Mouse (Mus musculus) c-Kit-positive CD71-positive TER-119-negative erythroid progenitor cells, embryonic 14.5 days (primary cell): ENCODE results near the gene Adamts20.
"Not testable (repeated sequence)": the region's sequence is repeated elsewhere in the genome, so short reads cannot be mapped to it uniquely, and the experiment has no call there.

Source experiments
- DNase-seq: peaks from one replicate; pipeline ENCODE4 v3.0.0-alpha.2; 2013; ENCODE audit warnings: low read depth

Gene Adamts20

DNA sequence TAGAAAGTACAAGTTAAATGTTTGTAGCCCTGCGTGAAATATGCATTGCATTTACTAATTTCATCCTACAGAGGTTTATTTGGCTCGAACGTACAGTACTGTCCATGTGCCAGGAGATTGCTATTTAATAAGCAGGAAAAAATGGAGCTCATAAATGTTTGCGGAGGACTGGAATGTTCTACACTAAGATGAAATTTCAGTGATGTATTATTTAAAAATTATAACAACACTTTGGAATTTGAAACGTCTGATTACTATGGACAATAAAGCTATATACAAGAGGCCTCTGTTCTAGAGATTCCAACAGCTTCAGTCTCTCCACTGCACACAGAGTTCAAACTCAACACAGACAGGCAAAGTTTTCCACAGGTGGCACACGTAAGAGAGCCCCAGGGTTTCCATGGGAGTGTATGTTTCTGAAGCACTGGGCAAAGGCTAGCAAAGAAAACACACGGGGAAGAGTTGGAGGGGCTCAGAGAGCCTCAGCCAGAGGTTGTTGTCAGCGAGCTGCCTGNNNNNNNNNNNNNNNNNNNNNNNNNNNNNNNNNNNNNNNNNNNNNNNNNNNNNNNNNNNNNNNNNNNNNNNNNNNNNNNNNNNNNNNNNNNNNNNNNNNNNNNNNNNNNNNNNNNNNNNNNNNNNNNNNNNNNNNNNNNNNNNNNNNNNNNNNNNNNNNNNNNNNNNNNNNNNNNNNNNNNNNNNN lies 20.6 kb downstream of the Adamts20 start:
- DNase-seq: no peak

DNA sequence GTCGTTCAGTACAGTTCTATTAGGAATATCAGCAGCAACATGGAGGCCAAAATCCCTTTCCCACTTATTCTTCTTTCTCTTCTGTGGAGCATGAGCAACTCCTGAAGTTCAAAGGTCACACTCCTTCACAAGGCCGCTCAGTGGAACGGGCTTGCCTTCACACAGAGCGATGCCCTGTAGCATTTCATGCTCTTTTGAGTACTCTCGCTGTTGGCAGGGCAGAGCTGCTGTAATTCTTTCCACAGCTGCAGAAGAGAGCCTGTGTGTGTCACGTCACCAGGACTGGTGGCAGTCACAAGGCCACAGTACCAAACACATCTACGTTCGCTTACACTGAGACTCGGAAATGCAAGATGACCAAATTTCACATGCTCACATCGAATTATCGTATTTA lies 21.2 kb downstream of the Adamts20 start:
- DNase-seq: no peak

DNA sequence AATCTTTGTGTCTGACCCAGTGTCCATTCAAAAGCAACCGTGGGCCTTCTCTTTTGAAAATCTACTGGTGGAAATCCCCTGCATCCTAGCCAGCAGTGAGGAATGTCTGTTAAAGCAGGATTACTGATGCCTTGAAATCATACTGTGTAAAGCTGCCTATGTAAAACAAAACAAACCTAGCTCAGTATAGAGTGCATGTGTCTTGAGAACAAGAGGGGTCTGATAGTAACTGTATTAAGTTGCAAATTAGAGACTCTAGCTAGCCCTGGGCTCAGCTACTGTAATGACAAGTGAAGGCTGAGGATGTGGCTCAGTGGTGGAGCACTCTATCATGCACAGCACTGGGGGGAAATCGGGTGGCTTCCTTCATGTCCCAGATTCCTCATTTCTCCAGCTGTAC lies 22.2 kb downstream of the Adamts20 start:
- no peak for DNase-seq

DNA sequence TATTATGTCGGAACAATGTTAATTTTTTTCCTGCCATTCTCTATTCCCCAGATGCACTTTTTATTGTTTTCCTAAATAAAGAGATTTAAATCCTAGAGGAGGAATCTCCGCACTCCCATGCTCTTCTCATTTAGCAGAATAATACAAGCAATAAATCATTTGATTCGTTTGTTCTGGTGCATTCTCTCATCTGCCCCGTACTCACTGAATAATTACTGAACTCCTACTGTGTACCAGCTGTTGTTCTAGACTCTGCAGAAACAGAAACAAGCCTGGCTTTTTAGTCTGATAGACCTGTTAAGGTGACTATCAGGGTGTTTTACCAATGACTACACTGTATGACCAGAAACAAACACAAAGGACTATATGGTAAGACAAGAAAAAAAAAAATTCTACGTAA lies 29.7 kb downstream of the Adamts20 start:
- no peak for DNase-seq

DNA sequence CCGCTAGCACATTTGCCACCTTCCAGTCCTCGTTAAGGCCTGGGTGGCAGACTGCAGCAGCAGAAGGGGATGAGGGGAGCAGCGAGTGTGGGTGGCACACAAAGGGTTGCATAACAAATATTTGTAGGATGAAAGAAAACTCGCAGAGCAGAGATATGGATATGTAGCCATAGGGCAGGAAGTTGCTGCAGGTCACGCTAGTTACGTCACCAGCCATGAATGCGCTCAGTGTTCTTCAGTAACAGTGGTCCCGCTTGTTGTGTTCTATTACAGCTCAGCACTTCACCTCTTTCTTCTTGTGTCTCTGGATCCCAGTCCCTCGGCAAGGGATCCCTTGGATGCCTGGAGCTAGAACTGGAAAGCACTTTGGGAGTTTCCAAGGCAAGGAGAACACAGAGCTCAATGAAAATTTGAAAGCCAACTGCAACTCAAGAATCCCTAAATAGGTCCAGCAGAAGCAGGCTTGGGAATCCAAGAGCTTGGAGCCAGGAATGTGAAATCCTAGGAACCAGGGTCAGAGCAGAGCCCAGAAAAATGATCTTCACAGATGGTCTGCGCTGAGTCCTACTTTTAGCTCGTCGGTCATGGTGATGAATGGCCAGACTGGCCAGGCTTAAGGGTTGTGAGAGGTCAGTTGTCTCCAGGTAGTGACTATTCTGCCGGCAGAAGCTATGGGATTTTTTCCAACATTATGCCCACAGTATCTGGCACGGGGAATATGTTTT lies 34.4 kb downstream of the Adamts20 start:
- DNase-seq: no peak

DNA sequence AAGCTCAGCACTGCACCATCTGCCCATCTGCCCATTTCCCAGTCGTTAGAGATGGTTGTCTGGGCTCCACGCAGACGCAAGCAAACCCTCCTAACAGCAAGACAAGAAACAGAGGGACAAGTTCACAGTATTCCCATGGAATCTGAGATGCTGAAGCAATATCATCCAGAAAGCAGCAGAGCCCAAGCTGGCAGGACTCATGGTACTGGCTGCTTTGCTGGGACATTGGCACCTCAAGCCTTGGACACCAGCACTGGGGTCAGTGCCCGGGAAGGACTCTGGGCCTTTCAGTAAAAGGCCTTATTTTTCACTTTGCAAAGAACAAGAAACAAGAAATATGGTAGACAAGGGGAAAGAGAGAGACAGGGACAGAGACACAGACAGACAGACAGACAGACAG lies 36.5 kb downstream of the Adamts20 start:
- no peak for DNase-seq

DNA sequence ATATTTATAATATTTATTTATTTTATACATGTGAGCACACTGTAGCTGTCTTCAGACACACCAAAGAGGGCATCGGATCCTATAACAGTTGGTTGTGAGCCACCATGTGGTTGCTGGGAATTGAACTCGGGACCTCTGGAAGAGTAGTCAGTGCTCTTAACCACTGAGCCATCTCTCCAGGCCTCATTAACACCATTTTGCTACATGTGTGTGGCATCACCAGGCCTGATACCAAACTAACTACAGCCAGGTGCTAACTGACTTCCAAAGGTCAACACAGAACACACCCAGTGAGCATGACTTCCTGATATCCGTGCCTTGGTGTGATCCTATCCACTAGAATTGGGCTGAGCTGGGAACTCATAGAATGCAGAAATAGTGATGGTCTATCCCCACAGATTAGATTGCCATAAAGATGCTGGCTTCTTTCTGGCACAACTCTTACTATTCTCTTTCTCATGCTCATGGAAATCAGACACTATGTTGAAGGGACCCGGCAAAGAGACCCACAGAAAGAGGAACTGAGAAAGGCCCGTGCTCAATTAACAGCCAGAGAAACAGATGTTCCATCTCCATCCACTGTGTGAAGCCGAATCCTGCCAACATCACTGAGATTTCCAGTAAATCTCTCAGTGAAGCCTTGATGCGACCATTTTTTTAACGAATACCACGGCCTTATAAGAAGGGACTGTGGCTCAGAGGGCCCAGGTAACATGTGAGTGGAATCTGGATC lies 37.6 kb downstream of the Adamts20 start:
- DNase-seq: no peak

DNA sequence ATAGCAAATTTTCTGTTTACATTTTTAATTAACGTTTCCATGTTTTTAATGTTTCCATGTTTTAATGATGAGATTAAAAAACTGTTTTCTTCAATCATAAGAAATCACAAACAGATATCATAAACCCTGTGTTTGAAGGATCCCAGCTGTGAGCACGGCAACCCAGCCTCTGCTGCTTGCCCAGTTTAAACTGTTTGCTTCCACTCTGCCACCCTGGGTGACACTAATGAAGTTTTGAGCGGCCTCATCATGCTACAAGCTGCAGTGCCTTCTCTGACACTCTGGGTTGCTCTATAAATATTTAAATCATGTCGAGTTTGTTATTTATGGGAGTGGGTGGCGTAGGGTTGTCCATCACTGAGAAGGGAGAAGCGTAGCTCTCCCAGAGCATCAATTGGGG lies 44.7 kb downstream of the Adamts20 start:
- no peak for DNase-seq

DNA sequence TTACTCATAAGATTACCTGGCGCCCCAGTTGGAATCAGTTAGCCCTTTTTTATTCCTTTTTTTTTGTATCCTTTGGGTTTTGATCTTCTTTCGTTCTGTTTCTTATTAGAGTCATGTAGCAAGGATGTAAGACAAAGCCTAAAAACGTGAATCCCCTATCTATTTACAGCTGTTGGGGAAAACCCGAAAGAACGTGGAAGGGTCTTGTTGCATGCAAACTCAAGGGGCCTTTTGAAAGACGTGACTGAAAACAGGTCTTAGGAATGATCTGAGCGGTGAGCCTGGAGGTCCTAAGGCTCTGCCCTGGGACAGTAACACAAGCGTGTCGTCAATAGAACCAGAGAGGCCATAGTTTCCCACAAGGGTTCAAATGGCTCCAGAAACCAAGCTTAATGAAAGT lies 46.1 kb downstream of the Adamts20 start:
- no peak for DNase-seq

DNA sequence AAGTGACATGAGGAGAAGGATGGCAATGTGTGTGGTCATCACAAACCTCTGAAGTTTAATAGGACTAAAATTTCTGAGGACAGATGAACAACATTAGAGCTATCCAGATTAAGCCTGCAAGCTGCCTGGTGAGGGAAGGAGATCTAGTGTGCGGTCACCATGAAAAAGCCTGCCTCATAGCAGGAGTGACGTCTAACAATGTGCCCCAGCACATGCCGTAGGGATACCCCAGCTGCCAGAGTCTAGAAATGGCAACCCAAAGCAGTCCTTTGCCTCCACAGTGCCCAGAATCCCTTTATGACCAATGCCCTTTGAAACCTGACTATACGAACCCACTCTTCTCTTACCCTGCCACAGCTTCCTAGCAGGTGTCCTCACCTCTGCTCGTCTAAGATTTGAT lies 46.8 kb downstream of the Adamts20 start:
- DNase-seq: no peak

DNA sequence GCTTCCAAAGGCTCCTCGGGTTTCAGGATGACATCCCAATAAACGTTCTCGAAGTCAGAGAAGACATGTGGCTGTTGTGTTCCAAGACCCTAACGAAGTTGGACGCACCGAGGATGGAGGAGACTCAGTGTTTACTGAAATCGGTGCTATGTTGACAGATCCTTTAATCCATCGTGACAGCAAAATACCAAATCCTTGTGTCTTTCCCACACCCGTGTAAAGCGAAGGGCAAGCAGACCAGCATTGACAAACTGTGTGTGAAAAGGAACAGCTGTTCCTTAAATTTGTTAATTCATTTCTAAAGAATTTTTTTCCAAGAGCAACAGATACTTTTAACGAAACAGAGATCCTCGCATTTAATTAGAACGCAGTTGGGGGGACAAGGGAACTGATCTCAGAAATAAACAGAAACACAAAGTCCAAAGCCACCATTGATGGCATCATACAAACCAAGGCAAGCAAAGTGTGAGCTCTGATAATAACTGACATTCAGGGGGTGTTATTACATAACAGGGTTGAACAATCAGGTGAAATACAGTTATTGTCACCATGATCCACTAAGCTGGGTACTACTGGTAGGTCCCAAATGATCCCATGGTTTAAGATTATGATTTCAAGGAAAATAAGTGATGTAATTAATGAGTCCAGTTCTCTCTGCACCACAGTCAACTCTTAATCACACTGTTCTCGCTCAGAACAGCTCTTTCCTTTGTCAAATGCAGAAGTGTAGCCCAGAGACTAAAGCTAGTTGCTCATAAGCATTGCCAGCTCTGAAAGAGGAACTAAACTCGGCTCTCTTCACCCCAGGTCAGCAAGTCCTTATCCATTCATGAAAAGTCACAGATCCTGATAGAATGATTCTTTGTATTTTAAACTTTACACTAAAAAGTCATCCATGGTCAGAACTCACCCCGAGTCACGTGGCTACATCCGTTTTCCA lies 47.7 kb downstream of the Adamts20 start:
- DNase-seq: no peak

DNA sequence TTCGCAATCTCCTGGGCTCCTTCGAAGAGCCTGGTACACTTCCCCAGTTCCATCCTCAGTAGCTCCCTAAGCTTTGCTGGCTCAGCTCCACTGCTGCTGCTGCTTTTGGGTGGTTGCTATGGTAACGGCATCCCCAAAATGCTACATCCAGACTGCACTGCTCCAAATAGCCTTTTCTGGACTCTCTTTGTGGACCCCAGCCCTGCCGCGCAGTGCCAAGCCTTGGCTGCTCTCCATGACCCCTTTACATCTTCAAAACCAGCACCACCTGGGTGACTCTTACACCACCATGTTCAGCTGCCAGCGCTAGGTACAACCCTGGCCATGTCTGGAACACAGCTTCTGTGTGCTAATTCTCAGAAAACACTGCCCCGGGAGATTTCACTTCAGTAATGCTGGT lies 55.4 kb downstream of the Adamts20 start:
- DNase-seq: no peak

DNA sequence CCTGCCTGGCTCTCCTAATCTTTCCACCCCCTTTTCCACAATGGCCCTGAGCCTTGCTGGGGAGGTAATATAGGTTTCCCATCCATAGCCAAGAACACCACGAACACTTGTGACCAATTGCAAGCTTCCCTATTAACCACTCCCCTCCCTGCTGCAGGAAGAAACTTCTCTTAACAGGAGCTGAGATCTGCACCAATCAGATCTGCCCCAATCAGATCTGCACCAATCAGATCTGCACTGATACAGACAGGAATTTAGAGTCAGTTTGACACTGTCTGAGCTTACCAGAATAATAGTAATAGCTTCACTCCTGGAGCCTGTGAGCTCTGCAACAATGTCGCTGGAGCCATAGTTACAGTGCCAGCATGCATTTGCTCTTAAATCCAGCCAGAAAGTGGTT lies 58.9 kb downstream of the Adamts20 start:
- no peak for DNase-seq

DNA sequence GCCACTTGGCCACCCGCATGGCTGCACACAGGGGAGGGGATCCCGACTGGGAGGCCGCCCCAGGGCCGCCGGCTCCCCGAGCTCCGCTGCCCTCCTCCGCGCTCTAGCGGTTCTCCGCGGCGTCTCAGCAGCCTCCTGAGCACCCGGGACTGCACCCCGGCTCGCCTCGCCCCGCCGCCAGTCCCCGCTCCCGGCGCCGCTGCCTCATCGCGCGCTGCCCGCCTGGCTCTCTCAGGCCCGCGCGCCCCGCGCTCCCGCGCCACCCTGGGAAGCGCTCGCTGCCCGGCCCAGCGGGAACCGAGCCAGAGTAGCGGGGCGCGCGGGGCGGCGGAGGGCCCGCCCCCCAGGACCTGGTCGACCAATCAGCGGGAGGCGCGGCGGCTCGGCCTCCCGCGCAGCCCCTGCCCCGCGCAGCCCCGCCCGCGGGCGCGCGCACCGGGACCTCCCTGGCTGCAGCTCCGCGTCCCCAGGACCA lies 61.1 kb downstream of the Adamts20 start:
- DNase-seq: peak; percentile 14

DNA sequence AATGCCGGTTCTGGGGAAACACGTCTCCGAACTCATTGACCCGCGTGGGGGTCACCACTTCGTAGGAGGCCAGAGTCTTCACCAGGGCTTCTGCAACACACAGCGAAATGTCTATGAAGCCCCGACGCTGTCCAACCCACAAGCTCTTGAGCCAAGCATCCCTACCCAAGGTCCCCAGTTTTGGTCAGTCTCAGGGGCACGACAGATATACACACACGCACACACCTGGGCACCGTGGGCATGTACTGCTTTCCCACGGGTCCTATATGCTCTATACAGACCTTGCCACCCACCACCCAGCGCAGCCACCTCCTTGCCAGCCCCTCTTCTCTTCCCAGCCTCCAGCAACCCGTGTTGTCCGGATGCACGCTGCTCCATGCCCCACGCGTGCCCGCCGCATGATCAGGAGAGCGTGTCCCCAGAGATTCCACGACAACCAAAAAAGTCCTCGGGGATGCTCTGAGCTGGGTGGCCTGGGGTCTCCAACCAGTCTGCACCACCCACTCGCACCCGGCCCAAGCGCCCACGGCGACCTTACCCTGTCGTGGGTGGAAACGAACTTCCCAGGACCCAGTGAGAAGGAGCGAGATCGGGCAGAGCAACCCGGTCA lies 61.7 kb downstream of the Adamts20 start:
- no peak for DNase-seq

DNA sequence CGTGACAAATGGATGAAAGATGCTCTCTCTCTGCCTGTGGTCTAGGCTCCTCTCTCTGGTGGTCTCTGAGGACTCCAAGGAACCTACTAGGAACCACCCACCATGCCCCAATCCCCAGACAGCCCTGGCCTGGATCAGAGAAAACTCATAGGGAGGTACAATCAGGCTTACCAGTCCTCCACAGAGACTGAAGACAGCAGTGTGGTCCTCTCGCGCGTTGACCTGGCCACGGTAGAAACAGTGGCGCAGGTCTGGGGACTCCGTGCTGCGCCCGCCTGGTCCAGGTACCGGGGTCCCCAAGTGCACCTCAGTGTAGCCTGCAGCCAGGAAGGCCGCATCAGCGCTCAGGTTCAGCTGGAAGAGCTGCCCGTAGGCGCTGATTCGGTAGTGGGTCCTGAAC lies 62.2 kb downstream of the Adamts20 start:
- DNase-seq: no peak

DNA sequence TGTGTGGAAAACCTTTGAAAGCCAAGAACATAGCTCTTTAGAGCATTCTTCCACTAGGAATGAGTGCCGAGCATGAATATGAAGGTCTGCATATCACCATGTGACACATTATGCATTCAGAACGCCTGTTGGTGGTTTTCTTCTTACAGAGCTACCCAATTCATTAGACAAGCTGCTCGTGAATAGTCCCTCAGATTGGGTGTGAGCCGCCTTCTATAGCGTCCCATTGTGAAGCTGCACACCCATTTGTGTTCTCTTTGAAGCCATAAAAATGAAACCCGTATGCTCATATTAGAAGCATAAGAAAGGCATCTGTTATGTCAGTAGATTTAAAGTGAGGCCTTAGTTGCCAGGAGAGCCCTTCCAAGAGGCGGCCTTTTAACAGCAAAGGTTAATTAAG lies 72.5 kb downstream of the Adamts20 start:
- no peak for DNase-seq

DNA sequence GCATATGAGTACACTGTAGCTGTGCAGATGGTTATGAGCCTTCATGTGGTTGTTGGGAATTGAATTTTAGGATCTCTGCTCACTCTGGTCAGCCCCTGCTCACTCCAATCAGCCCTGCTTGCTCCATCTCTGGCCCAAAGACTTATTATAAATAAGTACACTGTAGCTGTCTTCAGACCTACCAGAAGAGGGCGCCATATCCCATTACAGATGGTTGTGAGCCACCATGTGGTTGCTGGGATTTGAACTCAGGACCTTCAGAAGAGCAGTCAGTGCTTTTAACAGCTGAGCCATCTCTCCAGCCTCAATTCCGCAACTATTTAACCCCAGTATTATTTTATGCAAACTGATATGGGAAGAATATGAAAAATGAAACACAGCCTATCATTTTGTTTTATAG lies 75.1 kb downstream of the Adamts20 start:
- DNase-seq: not testable (repeated sequence)

DNA sequence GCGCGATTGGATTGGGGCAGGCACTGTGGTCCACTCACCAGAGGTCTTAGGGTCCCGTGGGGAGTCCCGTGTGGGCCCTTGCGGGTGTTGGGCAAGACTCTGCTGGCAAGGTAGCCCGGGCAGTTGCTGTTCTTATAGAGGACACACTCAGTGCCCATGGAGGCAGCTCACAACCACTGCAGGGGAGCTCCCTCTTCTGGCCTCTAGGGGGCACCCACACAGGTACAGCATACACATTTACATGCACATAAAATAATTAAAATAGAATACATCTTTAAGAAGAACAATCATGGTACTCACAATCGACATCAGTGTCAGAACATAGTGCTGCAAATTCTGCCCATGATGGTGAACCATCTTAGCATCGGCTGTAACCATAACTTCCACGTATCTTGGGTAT lies 85.8 kb downstream of the Adamts20 start:
- DNase-seq: no peak

DNA sequence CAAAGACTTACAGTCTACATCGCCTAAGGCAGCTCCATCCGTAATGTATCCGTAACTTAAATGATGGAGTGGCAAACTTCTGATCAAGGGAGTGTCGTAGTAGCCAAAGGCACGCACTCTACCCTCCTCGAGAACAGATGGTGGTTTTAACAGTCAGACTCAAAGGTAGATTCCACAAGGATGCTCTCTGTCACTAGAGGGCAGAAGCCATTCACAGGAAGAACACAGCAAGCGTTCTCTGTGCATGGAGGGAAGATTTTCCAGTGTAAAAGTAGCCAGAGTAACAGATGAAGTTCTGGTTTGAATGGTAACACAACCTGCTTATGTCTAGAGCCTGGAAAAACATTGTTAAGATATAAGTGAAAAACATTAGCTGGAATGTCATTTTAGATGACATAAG lies 92.7 kb downstream of the Adamts20 start:
- DNase-seq: no peak

DNA sequence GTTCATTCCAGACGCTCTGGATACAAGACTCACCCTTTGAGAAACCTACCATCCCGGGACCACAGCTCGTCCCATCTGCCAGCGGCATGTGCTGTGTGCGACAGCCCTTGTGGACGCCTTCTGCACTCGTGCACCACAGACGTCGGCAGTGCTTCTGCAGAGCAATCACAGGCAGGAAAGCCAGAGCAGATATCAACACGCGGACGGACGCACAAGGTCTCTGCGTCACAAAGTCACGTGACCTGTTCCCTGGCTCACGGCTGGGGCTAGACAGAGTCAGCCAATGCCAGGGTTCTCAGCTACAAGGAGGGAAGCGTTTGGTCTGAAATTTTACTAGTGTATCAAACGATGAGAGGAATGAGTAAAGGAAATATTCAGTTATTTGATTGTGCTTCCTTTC lies 116.2 kb downstream of the Adamts20 start:
- no peak for DNase-seq

DNA sequence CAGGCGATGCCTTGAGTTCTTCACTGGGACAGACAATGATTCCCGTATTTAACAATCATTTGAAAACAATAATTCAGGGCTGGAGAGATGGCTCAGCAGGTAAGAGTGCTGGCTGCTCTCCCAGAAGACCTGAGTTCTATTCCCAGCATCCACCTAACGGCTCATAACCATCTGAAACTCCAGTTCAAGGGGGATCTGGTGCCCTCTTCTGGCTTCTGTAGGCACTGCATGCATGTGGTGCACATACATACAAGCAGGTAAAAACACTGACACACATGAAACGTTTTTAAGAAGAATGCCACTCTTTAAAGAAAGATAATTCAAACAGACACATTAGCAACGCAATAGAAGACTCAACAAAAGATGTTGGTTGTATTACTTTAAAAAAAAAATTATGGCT lies 120.9 kb downstream of the Adamts20 start:
- no peak for DNase-seq
